Mouse (Mus musculus) small intestine, adult 2 months (tissue): ENCODE results near the gene Apol7b. TPM values are rescaled to one million over a fixed set of nuclear protein-coding genes. Genes with fewer than 3 reads are reported as not detected.
A peak's percentile ranks its signal among the peaks of the same experiment; 100 is the strongest.
"Not testable (repeated sequence)": the region's sequence is repeated elsewhere in the genome, so short reads cannot be mapped to it uniquely, and the experiment has no call there.

Experiments
- H3K27ac ChIP-seq: fragments of 200-500 bp; 2 replicates; pipeline ENCODE4 v1.5.1; 2012; ENCODE audit warnings: low read depth, low read length, control low read depth, inconsistent platforms; ENCODE audit not compliant: insufficient read depth
- H3K27me3 ChIP-seq: fragments of 200-500 bp; 2 replicates; pipeline ENCODE4 v1.6.1; 2012; ENCODE audit warnings: mild to moderate bottlenecking, moderate library complexity, low read length, inconsistent platforms; ENCODE audit not compliant: control insufficient read depth, insufficient read depth
- H3K36me3 ChIP-seq: fragments of 200-500 bp; 2 replicates; pipeline ENCODE4 v1.6.1; 2012; ENCODE audit warnings: mild to moderate bottlenecking, low read length, control low read depth, inconsistent platforms; ENCODE audit not compliant: control insufficient read depth, insufficient read depth
- H3K4me1 ChIP-seq: fragments of 200-500 bp; 2 replicates; pipeline ENCODE4 v1.6.1; 2012; ENCODE audit warnings: low read length, inconsistent platforms, mixed read lengths; ENCODE audit not compliant: control insufficient read depth, insufficient read depth, insufficient read length
- H3K4me3 ChIP-seq: fragments of 200-500 bp; 2 replicates; pipeline ENCODE4 v1.5.1; 2012; ENCODE audit warnings: low read depth, mild to moderate bottlenecking, control low read depth, inconsistent platforms, low read length, moderate library complexity
- CTCF ChIP-seq: fragments of 200-500 bp; IDR thresholded peaks from 2 replicates; pipeline ENCODE4 v1.5.1; 2012; ENCODE audit warnings: low read depth, mild to moderate bottlenecking, control low read depth, inconsistent platforms, low read length, moderate library complexity, mixed read lengths; ENCODE audit not compliant: insufficient replicate concordance, insufficient read length; ENCODE audit errors: extremely low read depth
- POLR2A ChIP-seq: fragments of 200-500 bp; IDR thresholded peaks from 2 replicates; pipeline ENCODE4 v1.6.1; 2012; ENCODE audit warnings: low read depth, mild to moderate bottlenecking, control low read depth, inconsistent platforms, low read length, moderate library complexity
- whole genome bisulfite sequencing: fragments of 180-500 bp; shearing (Covaris S2); methylation state at CpG from one replicate; pipeline ENCODE4 v1.1.7; 2018; 5-methylcytosine and 5-hydroxymethylcytosine counted together
- polyA plus RNA-seq: library from polyadenylated mRNA; depleted of rRNA; stranded (reverse); fragments of >200 nt; gene quantifications from 2 replicates; pipeline ENCODE4 v1.2.3, GENCODE M21; 2012; rRNA removed

The Apol7b gene
- polyA plus RNA-seq: 0.49 and 0.62 TPM in 2 replicates

DNA sequence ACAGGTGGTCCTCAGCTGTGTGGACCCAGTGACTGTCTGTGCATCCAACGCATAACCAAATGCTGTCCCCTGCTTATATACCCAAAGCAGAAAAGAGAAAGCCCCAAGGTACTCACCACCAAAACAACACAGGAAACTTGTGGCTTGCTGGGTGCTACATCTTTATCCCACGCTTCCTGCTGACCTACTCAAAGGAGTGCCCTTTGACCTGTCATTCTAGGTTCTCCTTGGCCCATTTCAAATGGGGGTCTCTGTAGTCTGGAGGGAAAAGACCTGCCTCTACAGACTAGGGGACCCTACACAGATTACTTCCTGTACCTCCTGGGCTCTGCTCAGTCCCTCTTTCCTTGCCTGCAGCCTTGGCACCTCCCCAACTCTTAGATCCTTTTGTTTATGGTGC is at the start of gene Apol7b:
TSS of gene Apol7b (minus strand) at position 101 of the 400 bp plus-strand sequence.
- WGBS: 97% methylated on average over 2 of the region's 2 CpGs
- not testable (repeated sequence) for H3K4me3 ChIP-seq, H3K27ac ChIP-seq, H3K4me1 ChIP-seq, H3K27me3 ChIP-seq, H3K36me3 ChIP-seq

GRCm38 (mm10) chr15:77494694-77495093 is 47.4 kb upstream of the Apol7b start:
- not testable (repeated sequence) for H3K4me3 ChIP-seq, H3K27me3 ChIP-seq, H3K4me1 ChIP-seq, H3K27ac ChIP-seq, H3K36me3 ChIP-seq
- 10% methylated on average over 1 of the region's 1 CpGs for WGBS

- not testable (repeated sequence) for H3K27me3 ChIP-seq, H3K36me3 ChIP-seq, H3K4me3 ChIP-seq, H3K27ac ChIP-seq, H3K4me1 ChIP-seq
- WGBS: no CpG with 5 or more reads among the region's 1 CpGs
These were observed 45.9 kb upstream of the Apol7b start for GRCm38 (mm10) chr15:77493181-77493580.

- Histone ChIP-seq H3K27ac (peak overlapping the region; percentile 94), H3K4me3 (no peak overlapping the region), H3K36me3 (peaks cover 16% of the 10 kb centered on the region), H3K4me1 (peaks cover 18% of the 10 kb centered on the region; the same call in 1 of the 2 replicates), H3K27me3 (no peaks in the 10 kb centered on the region)
- no peak for TF ChIP-seq POLR2A
- TF ChIP-seq CTCF: no peak
- WGBS: 28% methylated on average over 4 of the region's 4 CpGs
These were observed 35.0 kb upstream of the Apol7b start for GRCm38 (mm10) chr15:77482140-77482794.

DNA sequence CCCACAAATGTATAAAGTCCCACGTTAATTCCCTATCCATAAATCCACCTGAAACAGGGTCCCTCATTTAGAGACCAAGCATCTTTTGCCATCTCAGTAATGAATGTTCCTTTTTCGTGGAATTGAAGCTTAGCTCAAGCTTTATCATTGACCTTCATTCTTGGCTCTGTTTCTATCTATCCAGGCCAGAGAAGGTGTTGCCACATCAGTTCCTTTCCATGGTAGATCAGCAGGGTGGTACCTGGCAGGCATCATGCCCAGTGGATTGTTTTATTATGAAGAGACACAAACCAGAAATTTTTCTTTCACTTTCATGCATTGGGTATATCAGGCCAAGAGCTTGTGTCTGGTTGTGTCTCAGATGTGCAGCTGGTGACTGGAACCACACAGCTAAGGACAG is 29.4 kb upstream of the Apol7b start, which contains the start of gene Apol10a:
TSS of gene Apol10a (plus strand) at position 355 of the 400 bp plus-strand sequence.
- WGBS: 24% methylated on average over 2 of the region's 2 CpGs
- H3K27me3 ChIP-seq, H3K36me3 ChIP-seq: not testable (repeated sequence)
- H3K27ac ChIP-seq: peak within 1 kb of the TSS; percentile 66
- peak within 1 kb of the TSS; percentile 58 for H3K4me3 ChIP-seq
- peaks cover 13% of the 10 kb centered on the region; the same call in 1 of the 2 replicates for H3K4me1 ChIP-seq

- WGBS: 29% methylated on average over 7 of the region's 7 CpGs
- Histone ChIP-seq H3K27ac (peak overlapping the region; percentile 75), H3K4me1 (peaks cover 13% of the 10 kb centered on the region; the same call in 1 of the 2 replicates)
- not testable (repeated sequence) for H3K4me3 ChIP-seq, H3K27me3 ChIP-seq, H3K36me3 ChIP-seq
These were observed 27.6 kb upstream of the Apol7b start for GRCm38 (mm10) chr15:77474699-77475390.

GRCm38 (mm10) chr15:77449927-77450326 is 2.6 kb upstream of the Apol7b start:
- not testable (repeated sequence) for H3K27ac ChIP-seq, H3K36me3 ChIP-seq, H3K27me3 ChIP-seq, H3K4me1 ChIP-seq, H3K4me3 ChIP-seq
- peak; percentile 58; the same call in 1 of the 2 replicates for TF ChIP-seq CTCF
- WGBS: 37% methylated on average over 10 of the region's 10 CpGs

- H3K27me3 ChIP-seq, H3K4me3 ChIP-seq, H3K27ac ChIP-seq, H3K4me1 ChIP-seq, H3K36me3 ChIP-seq: not testable (repeated sequence)
- 17% methylated on average over 1 of the region's 1 CpGs for WGBS
These were observed 1.6 kb downstream of the Apol7b start for GRCm38 (mm10) chr15:77445668-77446067.

DNA sequence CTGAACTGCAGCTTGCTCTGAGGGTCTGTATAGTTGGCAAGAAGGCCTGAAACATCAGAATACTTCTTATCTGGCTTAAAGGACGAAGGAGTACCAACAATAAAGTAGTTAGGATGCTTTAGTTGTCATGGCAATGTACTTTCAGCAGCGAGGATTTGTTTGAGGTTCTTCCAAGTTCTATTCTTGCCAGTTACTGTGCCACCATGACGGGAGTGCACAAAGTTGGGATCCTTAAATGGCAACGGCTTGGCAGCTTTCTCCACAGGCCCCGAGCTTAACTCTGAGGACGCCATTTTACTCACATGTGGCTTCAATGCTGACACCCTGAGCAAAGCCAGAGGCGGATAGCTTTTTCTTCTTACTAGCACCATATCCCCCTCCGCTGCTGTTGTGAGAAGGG is 2.5 kb downstream of the Apol7b start:
- not testable (repeated sequence) for H3K4me3 ChIP-seq, H3K4me1 ChIP-seq, H3K27ac ChIP-seq, H3K36me3 ChIP-seq, H3K27me3 ChIP-seq
- 81% methylated on average over 8 of the region's 8 CpGs for WGBS

- H3K27me3 ChIP-seq, H3K4me3 ChIP-seq, H3K36me3 ChIP-seq, H3K4me1 ChIP-seq, H3K27ac ChIP-seq: not testable (repeated sequence)
- WGBS: 23% methylated on average over 9 of the region's 10 CpGs
These were observed 18.4 kb downstream of the Apol7b start for GRCm38 (mm10) chr15:77428690-77429448.

- not testable (repeated sequence) for H3K4me1 ChIP-seq, H3K27ac ChIP-seq, H3K4me3 ChIP-seq, H3K36me3 ChIP-seq, H3K27me3 ChIP-seq
- 70% methylated on average over 3 of the region's 7 CpGs for WGBS
These were observed 24.4 kb downstream of the Apol7b start for GRCm38 (mm10) chr15:77422925-77423324.
